Mouse (Mus musculus) inflammation-experienced regulatory T-cells, adult 6 months (primary cell): Measurements from ENCODE around the gene Pde1b. TPM values are rescaled to one million over a fixed set of nuclear protein-coding genes. Genes with fewer than 3 reads are reported as not detected.

Experiments used
- ATAC-seq: one replicate; pipeline ENCODE4 v1.8.0; 2017
- polyA plus RNA-seq, 3 experiments: library from polyadenylated mRNA; unstranded; fragments of 100-300 nt; shearing (Covaris generic); gene quantifications; one replicate each; pipeline ENCODE4 v1.2.1; 2017

Pde1b gene
- 1 to 10 TPM; 2.4 to 3.4 (median 3.0) TPM for polyA plus RNA-seq

DNA sequence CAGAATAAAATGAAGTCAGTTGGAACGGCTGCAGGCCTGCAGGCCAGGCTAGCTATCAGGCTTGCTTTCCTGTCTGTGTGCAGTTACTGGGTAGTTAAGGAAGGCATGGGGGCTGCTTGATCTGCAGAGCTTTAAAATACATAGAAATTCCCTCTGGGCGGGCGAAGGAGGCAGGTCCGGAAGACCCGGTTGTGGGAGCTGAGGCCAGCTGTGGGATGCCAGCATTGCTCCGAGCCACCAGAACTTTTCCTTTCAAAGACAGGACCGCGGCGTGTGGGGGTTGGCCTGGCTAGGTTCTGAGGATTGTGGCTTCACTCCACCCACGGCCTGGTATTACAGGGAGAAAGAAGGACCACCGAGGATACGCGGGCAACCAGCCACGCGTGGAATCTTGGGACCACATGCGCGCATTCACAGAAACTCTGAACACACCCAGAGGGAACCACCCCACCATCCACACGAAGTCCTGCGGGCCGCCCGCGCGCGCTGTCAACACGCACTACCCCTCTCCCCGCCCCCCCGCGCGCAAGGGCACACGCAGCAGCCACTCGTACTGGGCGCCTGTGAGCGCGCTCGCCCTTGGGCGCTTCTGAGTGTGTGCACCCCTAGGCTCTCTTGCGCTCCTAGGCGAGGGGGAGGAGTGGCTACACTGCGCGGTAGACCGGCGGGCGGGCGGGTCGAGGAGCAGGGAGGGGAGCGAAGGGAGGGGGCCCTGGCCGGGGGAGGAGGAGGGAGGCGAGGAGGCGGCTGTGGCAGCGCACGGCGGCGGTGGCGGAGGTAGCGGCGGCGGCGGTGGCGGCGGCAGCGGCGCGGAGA is at the start of gene Pde1b:
Gene Pde1b, plus strand, starts transcription at position 600 of the 816 bp plus-strand sequence.
- ATAC-seq = peak; percentile 62

DNA sequence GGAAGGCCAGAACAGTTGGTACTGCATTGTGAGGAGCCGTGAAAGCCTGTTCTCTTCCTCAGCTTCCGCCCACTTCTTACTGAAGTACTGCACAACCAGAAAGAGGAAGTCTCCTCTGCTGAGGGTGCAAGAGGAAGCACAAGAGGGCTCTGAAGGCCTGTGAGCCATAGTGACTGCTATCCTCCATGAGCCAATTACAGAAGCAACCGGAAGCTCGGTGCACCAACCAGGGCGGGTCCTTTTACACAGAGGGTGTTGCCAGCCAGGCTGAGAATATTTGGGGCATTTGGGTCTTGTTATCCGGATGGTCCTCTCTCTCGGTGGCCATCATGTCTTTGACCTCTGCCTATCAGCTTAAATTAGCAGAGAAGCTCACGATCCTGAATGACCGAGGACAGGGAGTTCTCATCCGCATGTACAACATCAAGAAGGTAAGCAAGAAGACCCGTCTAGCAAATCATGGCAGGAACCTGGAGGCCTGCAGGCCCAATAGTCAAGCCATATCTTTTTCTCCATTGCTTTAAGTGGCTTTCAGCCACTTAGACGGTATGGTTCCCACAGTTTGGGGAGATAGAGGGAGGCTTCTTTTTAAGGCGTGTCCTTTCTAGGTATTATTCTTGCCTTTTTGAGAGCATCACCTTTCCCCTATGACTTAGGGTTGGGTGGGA is 49.1 kb upstream of the Pde1b start, which contains the start of gene Nckap1l:
Gene Nckap1l, plus strand, starts transcription at position 244 of the 668 bp plus-strand sequence.
- peak; percentile 100 for ATAC-seq

- ATAC-seq = peak; percentile 23
Measured at GRCm38 (mm10) chr15:103454449-103454848, 48.4 kb upstream of the Pde1b start.

- no peak for ATAC-seq
Measured at GRCm38 (mm10) chr15:103462539-103463261, 40.1 kb upstream of the Pde1b start.

DNA sequence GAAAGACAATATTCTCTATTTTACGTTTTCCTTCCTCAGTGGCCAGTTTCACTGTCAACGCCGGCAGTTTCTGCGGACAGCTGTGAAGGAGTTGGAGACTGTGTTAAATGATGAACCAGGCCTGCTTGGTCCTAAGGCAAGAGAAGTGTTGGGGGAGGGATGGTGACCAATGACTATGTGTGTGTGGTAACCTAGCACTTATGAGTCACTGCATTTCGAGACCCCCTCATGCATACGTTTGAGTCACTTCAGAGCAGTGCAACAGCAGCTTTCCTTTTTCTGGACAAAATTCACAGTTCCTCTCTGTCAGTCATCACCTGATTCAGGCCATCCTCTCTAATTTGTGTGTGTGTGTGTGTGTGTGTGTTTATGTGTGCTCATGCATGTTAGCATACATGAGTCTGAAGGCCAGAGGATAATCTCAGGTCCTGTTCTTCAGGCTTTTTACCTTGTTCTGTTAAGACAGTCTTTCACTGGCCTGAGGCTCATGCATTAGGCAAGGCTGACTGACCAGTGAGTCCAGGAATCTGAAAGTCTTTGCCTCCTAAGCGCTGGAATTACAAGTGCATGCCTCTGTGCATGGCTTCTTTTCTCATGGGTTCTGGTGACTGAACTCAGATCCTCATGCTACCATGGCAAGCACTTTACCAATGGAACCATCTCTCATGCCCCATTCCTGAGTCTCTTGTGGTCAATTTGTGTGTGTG is 31.2 kb upstream of the Pde1b start:
- no peak for ATAC-seq

DNA sequence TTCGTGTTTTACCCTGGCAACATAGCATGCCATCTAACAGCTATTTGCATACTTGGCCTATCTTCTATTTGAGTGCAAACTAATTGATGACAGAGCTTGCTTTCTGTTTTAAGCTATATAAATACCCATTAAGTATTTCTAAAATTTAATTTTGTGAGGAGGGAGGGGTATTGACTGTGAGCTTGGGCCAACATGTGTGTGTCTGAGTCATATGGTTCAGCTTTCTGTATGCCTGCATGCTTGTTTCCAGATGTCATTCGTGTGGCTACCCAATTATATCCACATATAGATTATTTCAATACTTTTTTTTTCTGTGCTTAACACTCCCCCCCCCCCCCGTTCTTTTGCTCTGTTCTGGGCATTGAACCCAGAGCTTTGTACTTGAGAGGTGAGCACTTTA is 30.6 kb upstream of the Pde1b start:
- no peak for ATAC-seq

DNA sequence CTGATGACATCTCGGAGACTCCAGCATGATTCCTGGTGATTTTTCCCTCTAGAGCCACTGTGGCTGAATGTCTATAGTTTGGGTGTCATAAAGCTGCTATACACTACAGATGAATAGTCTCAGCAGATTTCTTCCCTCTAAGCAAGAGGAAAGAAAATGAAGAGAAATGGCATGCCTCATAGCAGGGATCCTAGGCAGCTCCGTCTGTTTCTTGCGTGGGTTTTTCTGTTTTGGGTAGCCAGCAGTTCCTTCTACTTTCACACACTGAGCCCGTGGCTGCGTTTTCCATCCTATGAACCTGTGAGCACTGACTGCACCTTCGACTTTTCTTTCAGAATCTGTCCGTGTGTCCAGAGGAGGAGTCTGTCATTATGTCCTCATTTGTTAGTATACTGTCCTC is 29.7 kb upstream of the Pde1b start:
- ATAC-seq = no peak

GRCm38 (mm10) chr15:103473769-103474168 is 29.1 kb upstream of the Pde1b start:
- no peak for ATAC-seq

- ATAC-seq = no peak
Measured at GRCm38 (mm10) chr15:103479080-103479606, 23.7 kb upstream of the Pde1b start.

DNA sequence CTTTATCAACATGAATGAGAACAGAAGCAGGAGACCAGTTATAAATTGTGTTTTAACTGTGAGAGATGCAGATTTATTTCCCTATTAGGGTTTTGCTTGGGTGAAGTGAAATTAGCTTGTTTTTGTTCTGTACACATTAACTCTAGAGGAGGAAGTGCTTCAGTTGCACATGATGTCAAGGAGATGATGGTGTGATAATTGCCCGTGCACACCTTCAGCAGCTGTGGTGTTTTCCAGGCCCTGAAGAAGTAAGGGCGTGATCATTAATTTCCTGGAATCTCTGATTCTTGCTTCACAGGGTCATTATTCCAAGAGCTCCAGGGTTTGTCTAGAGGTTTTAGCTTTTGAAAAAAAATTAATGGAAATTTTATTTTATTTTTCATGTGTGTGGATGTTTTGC is 22.7 kb upstream of the Pde1b start:
- no peak for ATAC-seq

DNA sequence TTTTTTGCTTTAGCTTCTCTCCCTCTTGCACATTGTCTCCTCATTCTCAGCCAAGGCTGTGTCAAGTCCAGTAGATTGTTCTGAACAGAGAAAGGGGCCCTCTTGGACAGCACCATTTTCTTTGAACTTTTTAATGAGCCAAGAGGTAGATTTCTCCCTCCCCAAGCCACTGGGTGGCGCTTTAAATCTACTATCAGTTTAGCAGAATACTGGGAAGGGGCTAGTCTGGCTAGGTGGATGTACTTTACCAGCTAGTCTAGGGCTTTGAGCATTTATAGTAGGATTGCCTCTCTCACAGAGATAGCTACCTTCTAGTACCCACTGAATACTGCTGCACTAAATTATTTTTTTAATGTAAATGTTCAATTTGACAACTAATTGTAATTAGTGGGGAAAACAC is 20.3 kb upstream of the Pde1b start:
- ATAC-seq = no peak

DNA sequence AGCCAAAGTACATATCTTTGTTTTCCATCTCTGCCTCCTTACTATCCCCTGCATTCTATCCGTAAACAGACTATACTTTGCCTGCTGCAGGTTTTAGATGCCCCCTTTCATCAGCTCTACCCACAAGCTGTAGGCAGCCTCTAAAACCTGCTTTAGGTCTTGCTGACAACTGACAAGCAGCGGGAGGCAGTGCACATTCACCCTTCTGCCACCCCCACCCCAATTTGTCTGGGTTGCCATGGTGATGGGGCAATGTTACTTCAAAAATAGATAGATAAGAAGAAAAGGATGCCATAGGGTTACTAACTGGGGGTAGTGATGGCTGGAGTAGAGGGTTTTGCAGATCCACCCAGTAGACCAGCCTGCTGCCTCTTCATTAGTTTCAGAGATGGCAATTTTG is 18.3 kb upstream of the Pde1b start:
- no peak for ATAC-seq

DNA sequence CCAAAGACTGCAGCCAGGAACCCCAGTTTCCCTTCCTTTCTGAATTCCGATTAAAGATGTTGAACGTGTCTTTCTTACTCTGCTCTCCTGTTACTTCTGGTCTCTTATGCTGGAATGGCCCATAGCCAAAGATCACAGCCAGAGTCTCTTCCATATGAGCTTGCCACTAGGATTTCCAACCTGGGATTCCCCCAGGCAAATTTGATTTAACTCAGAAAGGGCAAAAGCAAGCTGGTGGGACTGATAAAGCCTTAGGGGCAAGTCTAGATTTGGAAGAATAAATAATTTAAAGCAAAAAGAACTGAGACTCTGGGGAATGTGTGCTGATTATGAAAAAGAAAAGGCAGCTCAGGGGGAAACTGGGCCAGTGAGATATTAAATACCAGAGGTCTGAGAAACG is 17.7 kb upstream of the Pde1b start:
- ATAC-seq = no peak

- no peak for ATAC-seq
Measured at GRCm38 (mm10) chr15:103486658-103487057, 16.2 kb upstream of the Pde1b start.

DNA sequence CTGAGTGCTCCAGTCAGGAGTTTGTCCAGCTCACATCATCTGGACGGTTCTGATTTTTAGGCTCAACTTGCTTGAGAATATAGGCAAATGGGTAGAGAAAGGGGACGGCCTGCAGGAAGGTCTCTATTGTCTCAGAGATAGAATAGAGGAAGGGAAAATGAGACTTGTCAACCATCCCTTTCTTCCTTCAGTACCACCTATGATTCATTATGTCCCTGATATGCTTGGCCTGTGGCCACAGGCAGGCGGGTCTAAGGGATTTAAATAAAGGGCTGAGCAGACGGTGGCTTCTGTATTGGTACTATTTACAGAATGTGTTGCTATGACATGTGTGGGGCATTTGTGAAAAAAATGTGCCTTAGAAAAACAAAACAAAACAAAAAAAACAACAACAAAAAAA is 14.5 kb upstream of the Pde1b start:
- ATAC-seq = no peak

DNA sequence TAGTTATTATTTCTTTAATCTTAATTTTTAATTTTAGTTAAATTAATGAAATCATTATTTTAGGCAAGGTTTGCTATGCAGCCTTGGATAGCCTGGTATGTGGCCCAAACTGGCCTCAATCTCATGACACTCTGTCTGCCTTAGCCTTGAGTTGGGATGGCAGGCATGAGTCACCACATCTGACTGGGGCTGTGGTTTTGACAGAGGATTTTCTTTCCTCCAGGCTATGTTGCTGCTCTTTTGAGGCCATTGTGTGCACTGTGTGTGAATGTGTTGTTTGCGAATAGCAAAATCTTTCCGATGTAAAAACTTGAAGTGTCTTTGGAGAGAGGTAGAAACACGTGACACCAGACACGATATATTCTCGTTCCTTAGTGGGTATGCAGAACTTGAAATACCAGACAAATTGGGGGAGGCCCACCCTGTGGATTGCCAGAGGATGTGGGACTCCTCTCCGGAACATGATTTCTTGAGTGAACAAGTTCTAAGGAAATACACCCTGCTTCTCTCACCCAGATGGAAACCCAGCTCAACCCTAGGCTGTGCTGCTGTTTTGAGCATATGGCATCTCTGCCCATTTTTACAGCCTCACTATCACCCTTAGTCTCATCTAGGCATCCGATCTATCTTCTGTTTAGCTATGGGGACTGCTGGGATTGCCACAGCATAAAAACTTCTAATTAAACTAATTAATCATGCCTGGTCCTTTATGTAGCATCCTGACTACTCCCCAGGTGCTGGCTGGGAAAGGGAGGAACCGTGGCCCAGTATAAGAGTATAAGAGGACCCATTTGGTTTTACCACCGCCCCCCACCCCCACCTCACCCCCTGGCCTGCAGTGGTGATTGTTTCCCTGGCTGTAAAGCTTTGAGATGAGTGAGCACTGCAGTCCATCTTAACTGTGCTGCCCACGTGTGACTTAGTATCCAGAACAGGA is 6.4 kb upstream of the Pde1b start:
- ATAC-seq = no peak

- no peak for ATAC-seq
Measured at GRCm38 (mm10) chr15:103498157-103498556, 4.7 kb upstream of the Pde1b start.

- ATAC-seq = no peak
Measured at GRCm38 (mm10) chr15:103500723-103501122, 2.1 kb upstream of the Pde1b start.

- ATAC-seq = no peak
Measured at GRCm38 (mm10) chr15:103501186-103501585, 1.6 kb upstream of the Pde1b start.

GRCm38 (mm10) chr15:103503251-103503600 is 392 bp downstream of the Pde1b start:
- no peak for ATAC-seq

DNA sequence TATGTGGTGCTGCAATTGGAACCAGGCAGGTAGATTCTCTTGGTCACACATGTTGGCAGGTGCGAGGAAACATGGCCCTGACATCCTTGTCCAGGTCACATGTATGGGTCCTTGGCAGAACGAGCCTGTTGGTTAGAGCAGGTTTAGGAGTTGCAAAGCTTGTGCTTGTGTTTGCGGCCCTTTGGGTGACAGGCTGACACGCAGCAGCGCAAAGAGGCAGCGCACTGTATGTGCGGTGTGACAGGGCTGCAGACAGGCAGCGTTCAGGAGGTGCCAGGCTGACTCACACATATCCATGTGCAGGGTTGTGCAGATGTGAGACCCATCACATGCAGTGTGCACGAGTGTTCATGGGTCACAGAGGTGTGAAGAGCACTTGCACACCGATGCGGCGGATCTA is 826 bp downstream of the Pde1b start:
- no peak for ATAC-seq
